8 mouse cellular contexts compared by ENCODE assay signal in genomic region chr11:62457241-62457890, GRCm38 (mm10). TPM values are rescaled to one million over a fixed set of nuclear protein-coding genes. Genes with fewer than 3 reads are reported as not detected.
DNase-seq lines count a peak whose midpoint lies in the region; ATAC-seq and TF ChIP-seq lines count a peak whose summit lies in the region.

No protein-coding gene starts in this region.

- H3K4me2 ChIP-seq in forebrain, postnatal 0 days (ENCODE audit: low read depth) = peak overlapping the region; percentile 78
- peak overlapping the region; percentile 86 for H3K4me2 ChIP-seq in lung, embryonic 14.5 days

- TF ChIP-seq POLR2A in MEL (IDR thresholded peaks at IDR 0.05; ENCODE audit: control insufficient read depth in 1 of 2, insufficient read depth in 1 of 2, low read depth in 1 of 2, low read length in 2 of 2, poor library complexity in 1 of 2) = peak; percentile 90 to 96
- TF ChIP-seq POLR2A in cerebellum, adult 2 months (IDR thresholded peaks at IDR 0.05; ENCODE audit: borderline replicate concordance, insufficient read depth, low read length) = peak; percentile 85

- peak; percentile 93 for DNase-seq in MEL (ENCODE audit: low read depth, low spot score)
- DNase-seq in cerebellum, adult 2 months = peak; percentile 89 to 91
- peak; percentile 89 for DNase-seq in forebrain, postnatal 0 days
- DNase-seq in heart, postnatal 4 days = peak; percentile 92
- peak; percentile 75 to 76 for DNase-seq in layer of hippocampus, adult 8-10 months (ENCODE audit: low spot score in 2 of 2)
- peak; percentile 94 for DNase-seq in lung, embryonic 14.5 days
- peak; percentile 92 for DNase-seq in testis, postnatal 14 days (ENCODE audit: low spot score)

- TF ChIP-seq CTCF in MEL (IDR thresholded peaks at IDR 0.05 in 2 of 3, conservative IDR thresholded peaks at IDR 0.05 in 1 of 3; ENCODE audit: control insufficient read depth in 1 of 3, insufficient read depth in 1 of 3, low read depth in 2 of 3, low read length in 3 of 3, poor library complexity in 1 of 3, severe bottlenecking in 1 of 3) = no peak
- TF ChIP-seq CTCF in cerebellum, adult 2 months (IDR thresholded peaks at IDR 0.05; ENCODE audit: borderline replicate concordance, insufficient read depth, low read depth, low read length) = no peak
- TF ChIP-seq CTCF in forebrain, postnatal 0 days (IDR thresholded peaks at IDR 0.05; ENCODE audit: low read depth) = no peak
- 0 out of 2 replicates have a peak, but pooled peaks have one; percentile 9 for TF ChIP-seq CTCF in lung, embryonic 14.5 days (IDR thresholded peaks at IDR 0.05; ENCODE audit: low read depth)

- WGBS in cerebellum, adult 2 months = under 1% methylated on average over 70 of the region's 73 CpGs
- under 1% methylated on average over 64 of the region's 73 CpGs for WGBS in forebrain, postnatal 0 days
- under 1% methylated on average over 69 of the region's 73 CpGs for WGBS in lung, embryonic 14.5 days

- H3K27me3 ChIP-seq in MEL (ENCODE audit: control insufficient read depth in 1 of 2, insufficient read depth in 2 of 2, low read length in 2 of 2) = no peaks in the 10 kb centered on the region
- H3K27me3 ChIP-seq in cerebellum, adult 2 months (ENCODE audit: control insufficient read depth, insufficient read depth, low read length) = no peaks in the 10 kb centered on the region
- no peaks in the 10 kb centered on the region for H3K27me3 ChIP-seq in forebrain, postnatal 0 days (ENCODE audit: insufficient read depth, low read length)
- no peaks in the 10 kb centered on the region for H3K27me3 ChIP-seq in lung, embryonic 14.5 days (ENCODE audit: insufficient read depth, low read length)

- H3K9ac ChIP-seq in MEL (ENCODE audit: control insufficient read depth, low read depth, low read length, poor library complexity, severe bottlenecking) = peak overlapping the region; percentile 98
- H3K9ac ChIP-seq in forebrain, postnatal 0 days = peak overlapping the region; percentile 96
- peak overlapping the region; percentile 98 for H3K9ac ChIP-seq in lung, embryonic 14.5 days

- H3K36me3 ChIP-seq in MEL (ENCODE audit: control insufficient read depth in 1 of 2, insufficient read depth in 2 of 2, low read length in 2 of 2) = peaks cover 3 to 28% of the 10 kb centered on the region in 2 experiments
- no peaks in the 10 kb centered on the region for H3K36me3 ChIP-seq in forebrain, postnatal 0 days (ENCODE audit: insufficient read depth)
- no peaks in the 10 kb centered on the region for H3K36me3 ChIP-seq in lung, embryonic 14.5 days (ENCODE audit: insufficient read depth)

- no peak for TF ChIP-seq RAD21 in MEL (IDR thresholded peaks at IDR 0.05; ENCODE audit: low read depth, low read length)

- peaks cover 58% of the 10 kb centered on the region for H3K79me2 ChIP-seq in MEL (ENCODE audit: control insufficient read depth, insufficient read depth, low read length, poor library complexity)

- TF ChIP-seq EP300 in MEL (IDR thresholded peaks at IDR 0.05; ENCODE audit: low read depth in 1 of 2, low read length in 2 of 2) = no peak; a peak in 1 of 4 replicates

- peak overlapping the region; percentile 89 to 90 for H3K4me3 ChIP-seq in MEL (ENCODE audit: control insufficient read depth in 1 of 2, insufficient read depth in 1 of 2, low read depth in 2 of 2, low read length in 2 of 2)
- peak overlapping the region; percentile 60 for H3K4me3 ChIP-seq in cerebellum, adult 2 months (replicated peaks; ENCODE audit: insufficient read depth, low read depth, low read length)
- H3K4me3 ChIP-seq in forebrain, postnatal 0 days (ENCODE audit: low read depth, low read length) = peak overlapping the region; percentile 99
- peak overlapping the region; percentile 92 for H3K4me3 ChIP-seq in lung, embryonic 14.5 days (ENCODE audit: low read depth, low read length)

- no peaks in the 10 kb centered on the region for H3K9me3 ChIP-seq in MEL (replicated peaks; ENCODE audit: insufficient read depth, low read length)
- H3K9me3 ChIP-seq in forebrain, postnatal 0 days (ENCODE audit: low read length) = no peaks in the 10 kb centered on the region
- H3K9me3 ChIP-seq in lung, embryonic 14.5 days (ENCODE audit: low read depth, low read length) = no peaks in the 10 kb centered on the region

- peak; percentile 95 for ATAC-seq in forebrain, postnatal 0 days
- ATAC-seq in lung, embryonic 14.5 days (ENCODE audit: insufficient read depth) = peak; percentile 97
- ATAC-seq in neutrophil, adult 5-6 weeks (ENCODE audit: extremely low read depth, insufficient number of reproducible peaks, low FRiP score, poor library complexity, severe bottlenecking) = peak; percentile 92

- H3K27ac ChIP-seq in MEL (ENCODE audit: control insufficient read depth, low read depth, low read length) = peak overlapping the region; percentile 97
- H3K27ac ChIP-seq in cerebellum, adult 2 months (ENCODE audit: insufficient read depth, low read length) = peak overlapping the region; percentile 90
- H3K27ac ChIP-seq in forebrain, postnatal 0 days (ENCODE audit: low read depth, low read length) = peak overlapping the region; percentile 95
- H3K27ac ChIP-seq in lung, embryonic 14.5 days (ENCODE audit: low read depth) = peak overlapping the region; percentile 98

- H3K4me1 ChIP-seq in MEL (ENCODE audit: control insufficient read depth in 1 of 2, insufficient read depth in 2 of 2, low read length in 2 of 2) = peaks cover 14% of the 10 kb centered on the region in 2 experiments
- H3K4me1 ChIP-seq in cerebellum, adult 2 months (ENCODE audit: control insufficient read depth, insufficient read depth, low read length) = no peaks in the 10 kb centered on the region
- H3K4me1 ChIP-seq in forebrain, postnatal 0 days (ENCODE audit: insufficient read depth) = peaks cover 12% of the 10 kb centered on the region
- H3K4me1 ChIP-seq in lung, embryonic 14.5 days (ENCODE audit: insufficient read depth) = no peaks in the 10 kb centered on the region

TF ChIP-seq in MEL, 35 proteins besides CTCF, POLR2A, EP300 and RAD21 (continues in another document):
- TF ChIP-seq KAT2A (conservative IDR thresholded peaks at IDR 0.05; ENCODE audit: low read depth, low read length) (no peak), POLR2AphosphoS2 (IDR thresholded peaks at IDR 0.05; ENCODE audit: low read length) (peak; percentile 87), NELFE (IDR thresholded peaks at IDR 0.05; ENCODE audit: low read depth, low read length) (peak; percentile 99), MYC (IDR thresholded peaks at IDR 0.05; ENCODE audit: low read depth, low read length) (peak; percentile 59), MEF2A (IDR thresholded peaks at IDR 0.05; ENCODE audit: extremely low read depth, insufficient replicate concordance, low read depth, low read length, poor library complexity, severe bottlenecking) (peak; percentile 67; the same call in 1 of the 2 replicates), SIN3A (IDR thresholded peaks at IDR 0.05; ENCODE audit: low read length) (peak; percentile 57; the same call in 1 of the 2 replicates), USF1 (IDR thresholded peaks at IDR 0.05; ENCODE audit: low read depth, low read length) (peak; percentile 37; the same call in 1 of the 2 replicates), JUND (IDR thresholded peaks at IDR 0.05; ENCODE audit: low read depth, low read length) (0 out of 2 replicates have a peak, but pooled peaks have one; percentile 8), MAX (IDR thresholded peaks at IDR 0.05; ENCODE audit: low read length) (peak; percentile 83), UBTF (IDR thresholded peaks at IDR 0.05; ENCODE audit: borderline replicate concordance, insufficient read depth, low read depth, low read length) (peak; percentile 75; the same call in 1 of the 2 replicates), ZKSCAN1 (IDR thresholded peaks at IDR 0.05; ENCODE audit: low read depth, low read length) (no peak), MAFK (IDR thresholded peaks at IDR 0.05; ENCODE audit: borderline replicate concordance, low read depth, low read length) (no peak), CHD2 (IDR thresholded peaks at IDR 0.05; ENCODE audit: low read length) (no peak), BHLHE40 (IDR thresholded peaks at IDR 0.05; ENCODE audit: borderline replicate concordance, low read depth, low read length) (no peak), MXI1 (IDR thresholded peaks at IDR 0.05; ENCODE audit: low read depth, low read length) (peak; percentile 66; the same call in 1 of the 2 replicates), E2F4 (IDR thresholded peaks at IDR 0.05; ENCODE audit: borderline replicate concordance, low read depth, low read length) (no peak), ELF1 (IDR thresholded peaks at IDR 0.05; ENCODE audit: low read depth, low read length) (peak; percentile 64), HCFC1 (IDR thresholded peaks at IDR 0.05; ENCODE audit: low read depth, low read length) (peak; percentile 76), TBP (IDR thresholded peaks at IDR 0.05; ENCODE audit: low read depth, low read length) (peak; percentile 83), ZMIZ1 (IDR thresholded peaks at IDR 0.05; ENCODE audit: low read depth, low read length) (peak; percentile 98), TCF12 (IDR thresholded peaks at IDR 0.05; ENCODE audit: low read depth, low read length) (peak; percentile 78), MYB (IDR thresholded peaks at IDR 0.05; ENCODE audit: low read depth, low read length) (no peak)

RNA-seq across cellular contexts. Expression of gene Pigl, which starts 0.9 kb away (rescaled TPM):
- total RNA-seq in MEL (2012; rRNA removed) = 1.6 and 2.0 TPM in 2 replicates
- polyA plus RNA-seq in MEL (2012; ENCODE audit: insufficient read depth in 1 of 2, insufficient read length in 2 of 2, low read depth in 1 of 2, low replicate concordance in 2 of 2, missing spikeins in 1 of 2) = 1 to 10 TPM in 1 of 2 experiments, not detected in 1; 4.1 TPM
- polyA plus RNA-seq in cerebellum, adult 2 months (2012; rRNA removed) = 7.7 and 9.5 TPM in 2 replicates
- 4.6 and 4.8 TPM in 2 replicates for total RNA-seq in forebrain, postnatal 0 days (2014; rRNA removed)
- 4.6 and 5.9 TPM in 2 replicates for polyA plus RNA-seq in forebrain, postnatal 0 days (2015; fragmentation: Nextera tagmentation; extraction: Ambion mirVana)
- 1 to 10 TPM; 3.9 to 4.5 TPM for total RNA-seq in heart, postnatal 4 days (2021)
- total RNA-seq in layer of hippocampus, adult 8-10 months (2022) = 1 to 10 TPM; 5.8 to 8.3 (median 6.9) TPM
- 9.6 and 11.5 TPM in 2 replicates for polyA plus RNA-seq in lung, embryonic 14.5 days (2014; fragmentation: Nextera tagmentation; extraction: Ambion mirVana)
- 9.9 and 13.9 TPM in 2 replicates for total RNA-seq in neutrophil, adult 5-6 weeks (2017)

RNA-seq across cellular contexts. Expression of gene Ncor1, which starts 1.0 kb away (rescaled TPM):
- total RNA-seq in MEL (2012; rRNA removed) = 71.8 and 90.7 TPM in 2 replicates
- 100 to 1,000 TPM; 188 to 250 TPM for polyA plus RNA-seq in MEL (2012; ENCODE audit: insufficient read depth in 1 of 2, insufficient read length in 2 of 2, low read depth in 1 of 2, low replicate concordance in 2 of 2, missing spikeins in 1 of 2)
- 132 and 153 TPM in 2 replicates for polyA plus RNA-seq in cerebellum, adult 2 months (2012; rRNA removed)
- total RNA-seq in forebrain, postnatal 0 days (2014; rRNA removed) = 117 and 122 TPM in 2 replicates
- polyA plus RNA-seq in forebrain, postnatal 0 days (2015; fragmentation: Nextera tagmentation; extraction: Ambion mirVana) = 108 and 153 TPM in 2 replicates
- total RNA-seq in heart, postnatal 4 days (2021) = 100 to 1,000 TPM; 137 to 151 TPM
- total RNA-seq in layer of hippocampus, adult 8-10 months (2022) = 100 to 1,000 TPM; 269 to 325 (median 294) TPM
- polyA plus RNA-seq in lung, embryonic 14.5 days (2014; fragmentation: Nextera tagmentation; extraction: Ambion mirVana) = 177 TPM in 2 replicates
- total RNA-seq in neutrophil, adult 5-6 weeks (2017) = 448 and 551 TPM in 2 replicates

Comparison
In these comparisons a context has a peak if more than half of its experiments do, and no peak if none do; other contexts are left out.
1. Peak in every context shown above with its lines: DNase-seq, ATAC-seq, H3K4me3 ChIP-seq and H3K27ac ChIP-seq.